Mouse (Mus musculus): Measurements from ENCODE around the gene 1700109H08Rik. TPM values are rescaled to one million over a fixed set of nuclear protein-coding genes. Genes with fewer than 3 reads are reported as not detected.

1700109H08Rik gene
- polyA plus RNA-seq, 1 experiment from 2014 or later, result 4.3 TPM

- no peak overlapping the region for H3K9ac ChIP-seq
- ATAC-seq (ENCODE audit: insufficient read depth), result no peak
- H3K4me3 ChIP-seq (ENCODE audit: low read depth, low read length), result no peak overlapping the region
- no peak overlapping the region for H3K27ac ChIP-seq (ENCODE audit: low read depth)
- 76% methylated on average over 16 of the region's 16 CpGs for WGBS
- TF ChIP-seq CTCF (IDR thresholded peaks at IDR 0.05; ENCODE audit: low read depth), result no peak
- H3K4me2 ChIP-seq, result no peak overlapping the region
- no peak for DNase-seq
- no peaks in the 10 kb centered on the region for H3K9me3 ChIP-seq (ENCODE audit: low read depth, low read length)
- no peaks in the 10 kb centered on the region for H3K4me1 ChIP-seq (ENCODE audit: insufficient read depth)
- peaks cover 17% of the 10 kb centered on the region; the same call in 1 of the 2 replicates for H3K36me3 ChIP-seq (ENCODE audit: insufficient read depth)
- no peaks in the 10 kb centered on the region for H3K27me3 ChIP-seq (ENCODE audit: insufficient read depth, low read length)
Observed at GRCm38 (mm10) chr5:3631512-3632271, 60.3 kb downstream of the 1700109H08Rik start.

GRCm38 (mm10) chr5:3632285-3632684 is 60.9 kb downstream of the 1700109H08Rik start:
- H3K9ac ChIP-seq, result no peak overlapping the region
- no peaks in the 10 kb centered on the region for H3K4me1 ChIP-seq (ENCODE audit: insufficient read depth)
- 76% methylated on average over 5 of the region's 5 CpGs for WGBS
- H3K4me2 ChIP-seq, result no peak overlapping the region
- ATAC-seq (ENCODE audit: insufficient read depth) (no peak), DNase-seq (no peak)
- H3K27ac ChIP-seq (ENCODE audit: low read depth), result no peak overlapping the region
- TF ChIP-seq CTCF (IDR thresholded peaks at IDR 0.05; ENCODE audit: low read depth), result no peak
- H3K36me3 ChIP-seq (ENCODE audit: insufficient read depth), result peaks cover 22% of the 10 kb centered on the region; the same call in 1 of the 2 replicates
- no peaks in the 10 kb centered on the region for H3K27me3 ChIP-seq (ENCODE audit: insufficient read depth, low read length)
- no peak overlapping the region for H3K4me3 ChIP-seq (ENCODE audit: low read depth, low read length)
- no peaks in the 10 kb centered on the region for H3K9me3 ChIP-seq (ENCODE audit: low read depth, low read length)

- ATAC-seq (ENCODE audit: insufficient read depth), result no peak
- no peak overlapping the region for H3K9ac ChIP-seq
- no peaks in the 10 kb centered on the region for H3K27me3 ChIP-seq (ENCODE audit: insufficient read depth, low read length)
- no peaks in the 10 kb centered on the region for H3K9me3 ChIP-seq (ENCODE audit: low read depth, low read length)
- H3K4me3 ChIP-seq (ENCODE audit: low read depth, low read length), result no peak overlapping the region
- no peak overlapping the region for H3K4me2 ChIP-seq
- TF ChIP-seq CTCF (IDR thresholded peaks at IDR 0.05; ENCODE audit: low read depth), result no peak
- DNase-seq, result no peak
- peaks cover 24% of the 10 kb centered on the region; the same call in 1 of the 2 replicates for H3K36me3 ChIP-seq (ENCODE audit: insufficient read depth)
- 95% methylated on average over 13 of the region's 13 CpGs for WGBS
- no peaks in the 10 kb centered on the region for H3K4me1 ChIP-seq (ENCODE audit: insufficient read depth)
- H3K27ac ChIP-seq (ENCODE audit: low read depth), result no peak overlapping the region
Observed at GRCm38 (mm10) chr5:3633315-3633714, 61.9 kb downstream of the 1700109H08Rik start.

GRCm38 (mm10) chr5:3633951-3634350 is 62.6 kb downstream of the 1700109H08Rik start:
- no peaks in the 10 kb centered on the region for H3K4me1 ChIP-seq (ENCODE audit: insufficient read depth)
- DNase-seq (peak; percentile 31), ATAC-seq (ENCODE audit: insufficient read depth) (no peak)
- H3K27me3 ChIP-seq (ENCODE audit: insufficient read depth, low read length), result no peaks in the 10 kb centered on the region
- no peak overlapping the region for H3K27ac ChIP-seq (ENCODE audit: low read depth)
- WGBS, result 71% methylated on average over 4 of the region's 4 CpGs
- peak; percentile 33; the same call in 1 of the 2 replicates for TF ChIP-seq CTCF (IDR thresholded peaks at IDR 0.05; ENCODE audit: low read depth)
- H3K4me2 ChIP-seq, result no peak overlapping the region
- peaks cover 24% of the 10 kb centered on the region; the same call in 1 of the 2 replicates for H3K36me3 ChIP-seq (ENCODE audit: insufficient read depth)
- no peak overlapping the region for H3K9ac ChIP-seq
- H3K4me3 ChIP-seq (ENCODE audit: low read depth, low read length), result no peak overlapping the region
- H3K9me3 ChIP-seq (ENCODE audit: low read depth, low read length), result no peaks in the 10 kb centered on the region

Other genes starting within 250 kb of the 1700109H08Rik start
- 57.8 and 63.3 TPM in 2 replicates for gene Cdk6, start 230.1 kb upstream of the 1700109H08Rik start, polyA plus RNA-seq (2014; fragmentation: Nextera tagmentation; extraction: Ambion mirVana)
- gene Fam133b, start 27.7 kb upstream of the 1700109H08Rik start, polyA plus RNA-seq (2014; fragmentation: Nextera tagmentation; extraction: Ambion mirVana), result 33.5 and 36.6 TPM in 2 replicates
- gene Pex1, start 24.5 kb downstream of the 1700109H08Rik start, polyA plus RNA-seq (2014; fragmentation: Nextera tagmentation; extraction: Ambion mirVana), result 11.5 and 12.4 TPM in 2 replicates
- gene Rbm48, start 25.0 kb downstream of the 1700109H08Rik start, polyA plus RNA-seq (2014; fragmentation: Nextera tagmentation; extraction: Ambion mirVana), result 13.4 and 14.7 TPM in 2 replicates
- gene Tmbim7, start 79.6 kb downstream of the 1700109H08Rik start, polyA plus RNA-seq (2014; fragmentation: Nextera tagmentation; extraction: Ambion mirVana), result not detected in 2 replicates
- gene Gatad1, start 85.6 kb downstream of the 1700109H08Rik start, polyA plus RNA-seq (2014; fragmentation: Nextera tagmentation; extraction: Ambion mirVana), result 80.3 and 82.6 TPM in 2 replicates
- 12.2 and 13.2 TPM in 2 replicates for gene Ankib1, start 231.4 kb downstream of the 1700109H08Rik start, polyA plus RNA-seq (2014; fragmentation: Nextera tagmentation; extraction: Ambion mirVana)
- gene Krit1, start 231.6 kb downstream of the 1700109H08Rik start, polyA plus RNA-seq (2014; fragmentation: Nextera tagmentation; extraction: Ambion mirVana), result 45.7 and 45.8 TPM in 2 replicates